Mouse (Mus musculus) G1E (cell line): ENCODE results near the gene Cask.

ENCODE experiments used
- CTCF ChIP-seq: IDR thresholded peaks from 2 replicates; pipeline ENCODE4 v1.5.1; 2012; ENCODE audit warnings: low read depth, low read length, inconsistent platforms, mixed read lengths
- GATA1 ChIP-seq: IDR thresholded peaks from 2 replicates; pipeline ENCODE4 v1.6.1; 2012; ENCODE audit warnings: borderline replicate concordance, low read length, inconsistent platforms, mixed read lengths
- GATA2 ChIP-seq: IDR thresholded peaks from 2 replicates; pipeline ENCODE4 v1.6.1; 2012; ENCODE audit warnings: low read depth, low read length, inconsistent platforms, borderline replicate concordance
- POLR2AphosphoS5 ChIP-seq: IDR thresholded peaks from 2 replicates; pipeline ENCODE4 v1.6.1; 2012; ENCODE audit warnings: low read depth, low read length, inconsistent platforms; ENCODE audit not compliant: insufficient replicate concordance

DNA sequence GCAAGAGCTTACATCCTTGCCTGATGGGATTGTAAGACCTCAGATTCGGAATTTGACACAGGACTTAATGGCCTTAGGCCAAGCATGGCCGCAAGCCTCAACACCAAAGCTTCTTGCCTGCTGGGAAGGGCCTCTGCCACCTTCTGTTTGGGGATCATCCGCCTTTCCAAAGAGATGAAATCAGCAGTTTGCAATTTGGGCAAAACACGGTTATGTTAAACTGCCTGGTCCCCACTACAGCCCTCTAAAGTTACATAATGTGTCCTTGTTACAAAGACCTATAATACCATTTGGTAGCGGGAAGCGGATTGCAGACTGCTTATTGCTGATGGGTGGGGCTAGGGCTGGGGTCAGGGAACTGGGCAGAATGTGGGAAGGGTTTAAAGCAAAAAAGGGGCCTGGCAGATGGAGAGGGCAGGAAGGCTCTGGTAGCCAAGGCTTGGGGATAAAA lies 384.0 kb downstream of the Cask start:
- TF ChIP-seq CTCF, result no peak
- TF ChIP-seq GATA1, result no peak
- no peak for TF ChIP-seq POLR2AphosphoS5
- no peak for TF ChIP-seq GATA2
